Comparison of ENCODE assay signal across 21 mouse cellular contexts in genomic region chr5:134502591-134502990, GRCm38 (mm10). TPM values are rescaled to one million over a fixed set of nuclear protein-coding genes. Genes with fewer than 3 reads are reported as not detected.
"Had no signal": no experiment of that assay in that cellular context is flagged by ENCODE, and none has a peak within 500 bp of the region (broad histone marks: within the 10 kb centered on the region; RNA-seq: fewer than 3 reads in every experiment).

No protein-coding gene starts in this region.

- H3K4me3 ChIP-seq: lung, embryonic 15.5 days; megakaryocyte, embryonic 14.5 days; midbrain, embryonic 13.5 days; midbrain, embryonic 15.5 days; neural tube, embryonic 12.5 days; stomach, embryonic 15.5 days had no signal

- H3K27me3 ChIP-seq: lung, embryonic 15.5 days; midbrain, embryonic 13.5 days; midbrain, embryonic 15.5 days; neural tube, embryonic 12.5 days; stomach, embryonic 15.5 days had no signal

- DNase-seq: lung, adult 2 months; lung, postnatal 14 days; lung, postnatal 36 days; right cerebral cortex, postnatal 14 days; thymus, adult 2 months; thymus, postnatal 25 days; thymus, postnatal 4 days had no signal

- H3K9ac ChIP-seq: lung, embryonic 15.5 days; midbrain, embryonic 13.5 days; midbrain, embryonic 15.5 days; neural tube, embryonic 12.5 days; stomach, embryonic 15.5 days had no signal

- H3K27ac ChIP-seq: lung, embryonic 15.5 days; macrophage; midbrain, embryonic 13.5 days; midbrain, embryonic 15.5 days; neural tube, embryonic 12.5 days; stomach, embryonic 15.5 days; stomach, postnatal 0 days had no signal

- H3K4me1 ChIP-seq: lung, embryonic 15.5 days; midbrain, embryonic 13.5 days; midbrain, embryonic 15.5 days; stomach, embryonic 15.5 days had no signal

- H3K9me3 ChIP-seq: lung, embryonic 15.5 days; megakaryocyte, embryonic 14.5 days; midbrain, embryonic 13.5 days; midbrain, embryonic 15.5 days; neural tube, embryonic 12.5 days; stomach, embryonic 15.5 days had no signal

RNA-seq across cellular contexts. Expression of gene Gtf2ird1, which starts 46.1 kb away (rescaled TPM):
- total RNA-seq: neutrophil, adult 5-6 weeks had no signal

RNA-seq across cellular contexts. Expression of gene Syna, which starts 57.4 kb away (rescaled TPM):
- total RNA-seq: megakaryocyte progenitor cell, adult 5-6 weeks; midbrain, postnatal 0 days; monocyte, adult 5-6 weeks; neutrophil, adult 5-6 weeks had no signal
- polyA plus RNA-seq: macrophage; neural tube, embryonic 14.5 days; spleen, adult 2 months had no signal
